Mouse (Mus musculus): ENCODE measurements around the gene Six5. TPM values are rescaled to one million over a fixed set of nuclear protein-coding genes. Genes with fewer than 3 reads are reported as not detected.

The Six5 gene
- total RNA-seq, 1 experiment, result 3.0 TPM

- TF ChIP-seq ZNF384 (IDR thresholded peaks at IDR 0.05; ENCODE audit: low read depth, low read length) (no peak), HCFC1 (IDR thresholded peaks at IDR 0.05; ENCODE audit: borderline replicate concordance, insufficient read depth, low read length) (no peak), CHD2 (IDR thresholded peaks at IDR 0.05; ENCODE audit: low read depth, low read length) (no peak), MAFK (IDR thresholded peaks at IDR 0.05; ENCODE audit: insufficient read depth, low read depth, low read length) (no peak), ZC3H11A (IDR thresholded peaks at IDR 0.05; ENCODE audit: borderline replicate concordance, low read depth, low read length) (no peak)
- no peak overlapping the region for H3K9ac ChIP-seq (ENCODE audit: insufficient read depth, low read depth, low read length, poor library complexity, severe bottlenecking)
- in situ Hi-C loops (cut with MboI; ENCODE audit: low sequenced_read_pairs in 2 of 2, unreplicated experiment in 2 of 2), result no loop called here
- H3K4me1 ChIP-seq (ENCODE audit: control insufficient read depth in 2 of 2, insufficient read depth in 2 of 2, low read length in 2 of 2, poor library complexity in 1 of 2), result peaks cover 0 to 2% of the 10 kb centered on the region in 2 experiments; a peak in 1 of 4 replicates
- H3K27ac ChIP-seq (ENCODE audit: insufficient read depth, low read depth, low read length, poor library complexity, severe bottlenecking), result no peak overlapping the region
- no peak overlapping the region for H3K4me3 ChIP-seq (ENCODE audit: insufficient read depth in 1 of 2, low read depth in 1 of 2, low read length in 2 of 2, poor library complexity in 1 of 2, severe bottlenecking in 1 of 2)
- no peaks in the 10 kb centered on the region for H3K9me3 ChIP-seq (ENCODE audit: control insufficient read depth, insufficient read depth, low read depth, low read length)
- no peak for DNase-seq (ENCODE audit: low read depth, low spot score)
- H3K36me3 ChIP-seq (ENCODE audit: control insufficient read depth, insufficient read depth, low read length, poor library complexity, severe bottlenecking), result peaks cover 2% of the 10 kb centered on the region; the same call in 1 of the 2 replicates
Measured at GRCm38 (mm10) chr7:19124713-19125112, 30.3 kb downstream of the Six5 start.

DNA sequence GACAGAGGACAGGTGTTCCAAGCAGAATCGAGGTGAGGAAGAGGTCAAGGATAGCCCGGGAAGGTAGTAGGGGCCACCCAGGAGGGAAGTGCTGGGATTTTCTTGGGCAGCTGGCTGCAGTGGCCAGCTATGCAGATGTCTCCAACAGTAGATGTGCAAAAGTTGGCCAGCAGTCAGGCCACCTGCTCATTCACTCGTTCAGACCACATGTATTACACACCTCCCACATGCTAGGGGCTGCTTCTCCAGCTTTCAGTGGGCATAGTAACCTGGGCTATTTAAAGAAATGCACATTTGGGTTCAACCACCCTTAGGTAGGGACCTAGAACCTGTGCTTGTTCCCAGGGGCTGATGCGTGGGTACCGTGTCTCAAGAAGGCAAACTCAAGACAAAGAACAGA lies 33.4 kb downstream of the Six5 start:
- no peak for DNase-seq (ENCODE audit: low read depth, low spot score)
- in situ Hi-C loops (cut with MboI; ENCODE audit: low sequenced_read_pairs in 2 of 2, unreplicated experiment in 2 of 2), result no loop called here
- Histone ChIP-seq H3K9ac (ENCODE audit: insufficient read depth, low read depth, low read length, poor library complexity, severe bottlenecking) (no peak overlapping the region), H3K4me3 (ENCODE audit: insufficient read depth in 1 of 2, low read depth in 1 of 2, low read length in 2 of 2, poor library complexity in 1 of 2, severe bottlenecking in 1 of 2) (no peak overlapping the region), H3K9me3 (ENCODE audit: control insufficient read depth, insufficient read depth, low read depth, low read length) (no peaks in the 10 kb centered on the region), H3K36me3 (ENCODE audit: control insufficient read depth, insufficient read depth, low read length, poor library complexity, severe bottlenecking) (peaks cover 2% of the 10 kb centered on the region; the same call in 1 of the 2 replicates), H3K4me1 (ENCODE audit: control insufficient read depth in 2 of 2, insufficient read depth in 2 of 2, low read length in 2 of 2, poor library complexity in 1 of 2) (0 out of 4 replicates have a peak, but pooled peaks cover 2 to 5% of the 10 kb centered on the region in 2 experiments), H3K27ac (ENCODE audit: insufficient read depth, low read depth, low read length, poor library complexity, severe bottlenecking) (no peak overlapping the region)
- TF ChIP-seq ZNF384 (IDR thresholded peaks at IDR 0.05; ENCODE audit: low read depth, low read length) (no peak), ZC3H11A (IDR thresholded peaks at IDR 0.05; ENCODE audit: borderline replicate concordance, low read depth, low read length) (no peak), HCFC1 (IDR thresholded peaks at IDR 0.05; ENCODE audit: borderline replicate concordance, insufficient read depth, low read length) (no peak), MAFK (IDR thresholded peaks at IDR 0.05; ENCODE audit: insufficient read depth, low read depth, low read length) (no peak), CHD2 (IDR thresholded peaks at IDR 0.05; ENCODE audit: low read depth, low read length) (no peak)

DNA sequence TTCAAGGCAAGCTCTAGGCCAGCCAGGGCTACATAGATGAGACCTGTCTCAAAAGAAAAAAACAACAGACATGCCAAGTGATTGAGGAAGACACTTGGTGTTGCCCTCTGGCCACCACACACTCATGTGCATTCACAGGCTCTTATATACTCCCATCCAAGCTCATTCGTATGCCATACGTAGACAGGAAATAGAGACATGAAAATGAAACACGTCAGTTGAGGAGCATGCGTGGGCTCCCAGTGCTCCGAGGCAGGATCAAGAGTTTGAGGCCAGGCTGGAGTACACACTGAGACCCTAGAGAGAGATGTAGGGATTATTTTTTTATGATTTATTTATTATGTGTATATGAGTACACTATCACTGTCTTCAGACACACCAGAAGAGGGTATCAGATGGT lies 35.0 kb downstream of the Six5 start:
- H3K27ac ChIP-seq (ENCODE audit: insufficient read depth, low read depth, low read length, poor library complexity, severe bottlenecking), result no peak overlapping the region
- 0 out of 4 replicates have a peak, but pooled peaks cover 2 to 5% of the 10 kb centered on the region in 2 experiments for H3K4me1 ChIP-seq (ENCODE audit: control insufficient read depth in 2 of 2, insufficient read depth in 2 of 2, low read length in 2 of 2, poor library complexity in 1 of 2)
- H3K36me3 ChIP-seq (ENCODE audit: control insufficient read depth, insufficient read depth, low read length, poor library complexity, severe bottlenecking), result peaks cover 2% of the 10 kb centered on the region; the same call in 1 of the 2 replicates
- no peak overlapping the region for H3K9ac ChIP-seq (ENCODE audit: insufficient read depth, low read depth, low read length, poor library complexity, severe bottlenecking)
- no peak overlapping the region for H3K4me3 ChIP-seq (ENCODE audit: insufficient read depth in 1 of 2, low read depth in 1 of 2, low read length in 2 of 2, poor library complexity in 1 of 2, severe bottlenecking in 1 of 2)
- no peaks in the 10 kb centered on the region for H3K9me3 ChIP-seq (ENCODE audit: control insufficient read depth, insufficient read depth, low read depth, low read length)
- in situ Hi-C loops (cut with MboI; ENCODE audit: low sequenced_read_pairs in 2 of 2, unreplicated experiment in 2 of 2), result no loop called here
- TF ChIP-seq HCFC1 (IDR thresholded peaks at IDR 0.05; ENCODE audit: borderline replicate concordance, insufficient read depth, low read length), result no peak
- TF ChIP-seq ZNF384 (IDR thresholded peaks at IDR 0.05; ENCODE audit: low read depth, low read length), result no peak
- no peak for TF ChIP-seq ZC3H11A (IDR thresholded peaks at IDR 0.05; ENCODE audit: borderline replicate concordance, low read depth, low read length)
- TF ChIP-seq CHD2 (IDR thresholded peaks at IDR 0.05; ENCODE audit: low read depth, low read length), result no peak
- no peak for TF ChIP-seq MAFK (IDR thresholded peaks at IDR 0.05; ENCODE audit: insufficient read depth, low read depth, low read length)
- DNase-seq (ENCODE audit: low read depth, low spot score), result no peak

DNA sequence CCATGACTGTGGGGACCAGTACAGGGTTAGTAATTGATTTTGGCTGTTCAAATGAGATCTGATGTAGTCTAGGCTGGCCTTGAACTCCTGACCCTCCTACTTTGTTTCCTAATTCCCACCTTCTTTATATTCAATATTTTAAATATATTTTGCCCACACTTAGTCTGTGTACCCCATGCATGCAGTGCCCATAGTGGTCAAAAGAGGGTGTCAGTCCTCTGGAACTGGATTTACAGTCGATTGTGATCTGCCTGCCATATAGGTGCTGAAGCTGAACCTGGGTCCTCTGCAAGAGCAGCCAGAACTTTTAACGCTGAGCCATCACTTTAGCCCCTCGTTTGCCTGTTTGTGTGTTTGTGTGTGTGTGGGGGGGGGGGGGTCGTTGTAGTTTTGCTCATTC lies 36.3 kb downstream of the Six5 start:
- DNase-seq (ENCODE audit: low read depth, low spot score), result no peak
- H3K27ac ChIP-seq (ENCODE audit: insufficient read depth, low read depth, low read length, poor library complexity, severe bottlenecking), result no peak overlapping the region
- in situ Hi-C loops (cut with MboI; ENCODE audit: low sequenced_read_pairs in 2 of 2, unreplicated experiment in 2 of 2), result no loop called here

More for the DNA sequence above, 36.3 kb downstream of the Six5 start:
- Histone ChIP-seq H3K36me3 (ENCODE audit: control insufficient read depth, insufficient read depth, low read length, poor library complexity, severe bottlenecking) (peaks cover 4% of the 10 kb centered on the region; the same call in 1 of the 2 replicates), H3K9ac (ENCODE audit: insufficient read depth, low read depth, low read length, poor library complexity, severe bottlenecking) (no peak overlapping the region; the same call in 1 of the 2 replicates), H3K4me1 (ENCODE audit: control insufficient read depth in 2 of 2, insufficient read depth in 2 of 2, low read length in 2 of 2, poor library complexity in 1 of 2) (peaks cover 5 to 8% of the 10 kb centered on the region in 2 experiments; a peak in 1 of 4 replicates), H3K9me3 (ENCODE audit: control insufficient read depth, insufficient read depth, low read depth, low read length) (no peaks in the 10 kb centered on the region), H3K4me3 (ENCODE audit: insufficient read depth in 1 of 2, low read depth in 1 of 2, low read length in 2 of 2, poor library complexity in 1 of 2, severe bottlenecking in 1 of 2) (peak overlapping the region in 1 of 2 experiments; percentile 70; a peak in 2 of 4 replicates)
- no peak for TF ChIP-seq ZC3H11A (IDR thresholded peaks at IDR 0.05; ENCODE audit: borderline replicate concordance, low read depth, low read length)
- peak; percentile 54; the same call in 1 of the 2 replicates for TF ChIP-seq MAFK (IDR thresholded peaks at IDR 0.05; ENCODE audit: insufficient read depth, low read depth, low read length)
- TF ChIP-seq CHD2 (IDR thresholded peaks at IDR 0.05; ENCODE audit: low read depth, low read length), result no peak

Data from ES-E14 (cell line).